Mouse (Mus musculus) stomach, postnatal 0 days (tissue): ENCODE measurements around the gene Tm4sf1.

Experiments
- CTCF ChIP-seq: IDR thresholded peaks from 2 replicates; pipeline ENCODE4 v1.5.1; 2016; ENCODE audit warnings: antibody characterized with exemption, low read depth, mild to moderate bottlenecking, moderate library complexity
- EP300 ChIP-seq: optimal IDR thresholded peaks from 2 replicates; pipeline ENCODE3; 2016; ENCODE audit warnings: antibody characterized with exemption

DNA sequence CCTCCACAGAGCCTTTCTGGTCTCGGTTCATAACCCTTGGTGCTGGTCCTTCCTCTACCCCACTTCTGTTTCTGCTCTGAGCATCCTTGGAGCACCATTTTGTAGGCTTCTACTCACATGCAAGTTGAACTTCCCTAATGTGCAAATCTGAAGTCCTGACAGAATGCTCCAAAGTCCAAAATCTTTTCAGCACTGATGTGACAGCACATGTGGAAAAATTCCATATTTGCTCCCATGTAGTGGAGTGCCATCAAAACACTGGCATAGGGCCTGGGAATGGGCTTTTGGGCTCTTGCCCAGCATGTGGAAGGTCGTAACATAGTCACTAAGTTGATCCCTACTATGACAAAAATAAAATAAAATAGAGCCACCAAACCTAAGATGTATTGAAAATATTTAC is 3.8 kb downstream of the Tm4sf1 start:
- TF ChIP-seq CTCF (no peak), EP300 (no peak)
